Mouse (Mus musculus): ENCODE data around the gene Itfg2. TPM values are rescaled to one million over a fixed set of nuclear protein-coding genes. Genes with fewer than 3 reads are reported as not detected.

Gene Itfg2
- 34.5 and 41.5 TPM in 2 replicates for polyA plus RNA-seq (2012; rRNA removed)
- polyA plus RNA-seq (2014; fragmentation: Nextera tagmentation; extraction: Ambion mirVana), result 29.0 and 32.1 TPM in 2 replicates

- H3K4me2 ChIP-seq (replicated peaks; ENCODE audit: low read depth, low read length, severe bottlenecking), result peak within 1 kb of the TSS; percentile 53
- under 1% methylated on average over 42 of the region's 42 CpGs for WGBS
- H3K4me1 ChIP-seq (ENCODE audit: control insufficient read depth, insufficient read depth, low read length), result 0 out of 2 replicates have a peak, but pooled peaks cover 3% of the 10 kb centered on the region
- H3K9me3 ChIP-seq (ENCODE audit: control insufficient read depth, low read length), result no peaks in the 10 kb centered on the region
- H3K27me3 ChIP-seq (ENCODE audit: control insufficient read depth, insufficient read depth, low read length), result no peaks in the 10 kb centered on the region
- ATAC-seq (ENCODE audit: low FRiP score, low read depth) (peak; percentile 95), DNase-seq (ENCODE audit: low spot score) (peak; percentile 94)
- peak within 1 kb of the TSS; percentile 86 for H3K9ac ChIP-seq (ENCODE audit: low read depth, low read length, severe bottlenecking)
- peak within 1 kb of the TSS; percentile 50 for H3K4me3 ChIP-seq (replicated peaks; ENCODE audit: low read length)
- peak; percentile 88; the same call in 1 of the 2 replicates for TF ChIP-seq POLR2A (IDR thresholded peaks at IDR 0.05; ENCODE audit: borderline replicate concordance, extremely low read depth, insufficient read depth, insufficient read length)
- H3K36me3 ChIP-seq (ENCODE audit: control insufficient read depth, insufficient read depth, low read length), result peaks cover 13% of the 10 kb centered on the region
- peak within 1 kb of the TSS; percentile 97 for H3K27ac ChIP-seq (replicated peaks; ENCODE audit: low read depth, low read length)
These were observed at the start of gene Itfg2 for GRCm38 (mm10) chr6:128424269-128425019. TSS of gene Itfg2 (minus strand) at chr6:128424931.

- Histone ChIP-seq H3K9ac (ENCODE audit: low read depth, low read length, severe bottlenecking) (no peak overlapping the region), H3K27me3 (ENCODE audit: control insufficient read depth, insufficient read depth, low read length) (no peaks in the 10 kb centered on the region), H3K9me3 (ENCODE audit: control insufficient read depth, low read length) (no peaks in the 10 kb centered on the region), H3K4me2 (replicated peaks; ENCODE audit: low read depth, low read length, severe bottlenecking) (no peak overlapping the region), H3K27ac (replicated peaks; ENCODE audit: low read depth, low read length) (no peak overlapping the region), H3K4me1 (ENCODE audit: control insufficient read depth, insufficient read depth, low read length) (no peaks in the 10 kb centered on the region), H3K4me3 (replicated peaks; ENCODE audit: low read length) (no peak overlapping the region), H3K36me3 (ENCODE audit: control insufficient read depth, insufficient read depth, low read length) (no peaks in the 10 kb centered on the region)
- WGBS, result 79% methylated on average over 6 of the region's 6 CpGs
- ATAC-seq (ENCODE audit: low FRiP score, low read depth) (no peak), DNase-seq (ENCODE audit: low spot score) (no peak)
- no peak for TF ChIP-seq POLR2A (IDR thresholded peaks at IDR 0.05; ENCODE audit: borderline replicate concordance, extremely low read depth, insufficient read depth, insufficient read length)
These were observed 49.4 kb upstream of the Itfg2 start for GRCm38 (mm10) chr6:128474112-128474511.

GRCm38 (mm10) chr6:128469451-128469850, 44.7 kb upstream of the Itfg2 start:
- Histone ChIP-seq H3K4me3 (replicated peaks; ENCODE audit: low read length) (no peak overlapping the region), H3K4me1 (ENCODE audit: control insufficient read depth, insufficient read depth, low read length) (no peaks in the 10 kb centered on the region), H3K9me3 (ENCODE audit: control insufficient read depth, low read length) (no peaks in the 10 kb centered on the region), H3K4me2 (replicated peaks; ENCODE audit: low read depth, low read length, severe bottlenecking) (peak overlapping the region; percentile 25; the same call in 1 of the 2 replicates), H3K27me3 (ENCODE audit: control insufficient read depth, insufficient read depth, low read length) (no peaks in the 10 kb centered on the region), H3K27ac (replicated peaks; ENCODE audit: low read depth, low read length) (no peak overlapping the region), H3K9ac (ENCODE audit: low read depth, low read length, severe bottlenecking) (no peak overlapping the region), H3K36me3 (ENCODE audit: control insufficient read depth, insufficient read depth, low read length) (no peaks in the 10 kb centered on the region)
- 11% methylated on average over 10 of the region's 12 CpGs for WGBS
- no peak for TF ChIP-seq POLR2A (IDR thresholded peaks at IDR 0.05; ENCODE audit: borderline replicate concordance, extremely low read depth, insufficient read depth, insufficient read length)
- DNase-seq (ENCODE audit: low spot score) (peak; percentile 52), ATAC-seq (ENCODE audit: low FRiP score, low read depth) (no peak)

GRCm38 (mm10) chr6:128467298-128467697, 42.6 kb upstream of the Itfg2 start:
- no peak for ATAC-seq (ENCODE audit: low FRiP score, low read depth)
- no peaks in the 10 kb centered on the region for H3K27me3 ChIP-seq (ENCODE audit: control insufficient read depth, insufficient read depth, low read length)
- 32% methylated on average over 2 of the region's 2 CpGs for WGBS

GRCm38 (mm10) chr6:128466563-128466962, 41.8 kb upstream of the Itfg2 start:
- H3K27ac ChIP-seq (replicated peaks; ENCODE audit: low read depth, low read length), result no peak overlapping the region
- ATAC-seq (ENCODE audit: low FRiP score, low read depth) (no peak), DNase-seq (ENCODE audit: low spot score) (no peak)
- H3K4me1 ChIP-seq (ENCODE audit: control insufficient read depth, insufficient read depth, low read length), result no peaks in the 10 kb centered on the region
- H3K9ac ChIP-seq (ENCODE audit: low read depth, low read length, severe bottlenecking), result no peak overlapping the region
- 86% methylated on average over 3 of the region's 3 CpGs for WGBS
- H3K9me3 ChIP-seq (ENCODE audit: control insufficient read depth, low read length), result no peaks in the 10 kb centered on the region
- H3K4me2 ChIP-seq (replicated peaks; ENCODE audit: low read depth, low read length, severe bottlenecking), result no peak overlapping the region
- H3K27me3 ChIP-seq (ENCODE audit: control insufficient read depth, insufficient read depth, low read length), result no peaks in the 10 kb centered on the region
- no peak for TF ChIP-seq POLR2A (IDR thresholded peaks at IDR 0.05; ENCODE audit: borderline replicate concordance, extremely low read depth, insufficient read depth, insufficient read length)
- no peak overlapping the region for H3K4me3 ChIP-seq (replicated peaks; ENCODE audit: low read length)
- no peaks in the 10 kb centered on the region for H3K36me3 ChIP-seq (ENCODE audit: control insufficient read depth, insufficient read depth, low read length)

More at GRCm38 (mm10) chr6:128467298-128467697, 42.6 kb upstream of the Itfg2 start:
- Histone ChIP-seq H3K4me3 (replicated peaks; ENCODE audit: low read length) (no peak overlapping the region), H3K36me3 (ENCODE audit: control insufficient read depth, insufficient read depth, low read length) (no peaks in the 10 kb centered on the region), H3K9me3 (ENCODE audit: control insufficient read depth, low read length) (no peaks in the 10 kb centered on the region), H3K27ac (replicated peaks; ENCODE audit: low read depth, low read length) (no peak overlapping the region), H3K4me2 (replicated peaks; ENCODE audit: low read depth, low read length, severe bottlenecking) (no peak overlapping the region), H3K9ac (ENCODE audit: low read depth, low read length, severe bottlenecking) (no peak overlapping the region), H3K4me1 (ENCODE audit: control insufficient read depth, insufficient read depth, low read length) (no peaks in the 10 kb centered on the region)
- no peak for TF ChIP-seq POLR2A (IDR thresholded peaks at IDR 0.05; ENCODE audit: borderline replicate concordance, extremely low read depth, insufficient read depth, insufficient read length)
- DNase-seq (ENCODE audit: low spot score), result no peak
